Mouse (Mus musculus) adrenal gland, adult 18-20 months (tissue): Measurements from ENCODE around the gene Pdia5. TPM values are rescaled to one million over a fixed set of nuclear protein-coding genes. Genes with fewer than 3 reads are reported as not detected.
A peak's percentile ranks its signal among the peaks of the same experiment; 100 is the strongest.

Experiments used
- DNase-seq, 2 experiments: peaks; one replicate each; pipeline ENCODE4 v3.0.0; 2021 to 2022; ENCODE audit warnings: low spot score in 2 of 2
- long read RNA-seq, 2 experiments: library from polyadenylated mRNA; stranded (forward); transcript quantifications; one replicate each; pipeline ENCODE4 v2.0.0; 2021
- total RNA-seq, 2 experiments: library from RNA; stranded (reverse); gene quantifications; 1 replicate in 1 of 2; 2 replicates in 1 of 2; pipeline ENCODE4 v1.2.3; 2021

The Pdia5 gene
- total RNA-seq = 10 to 100 TPM; 14.7 to 16.5 TPM
- long read RNA-seq, experiment 1, transcript Pdia5-201 (17 exons, 1,809 nt) = major isoform, 16 of 19 reads
- long read RNA-seq, experiment 1, partial matches to known transcripts = 1 of 19 reads
- long read RNA-seq, experiment 1, other reads (novel, unspliced or antisense) = 2 of 19 reads
- long read RNA-seq, experiment 2, transcript Pdia5-201 (17 exons, 1,809 nt) = major isoform, 45 of 51 reads
- long read RNA-seq, experiment 2, partial matches to known transcripts = 2 of 51 reads
- long read RNA-seq, experiment 2, other reads (novel, unspliced or antisense) = 4 of 51 reads

- DNase-seq = peak; percentile 84 to 87
Measured at GRCm38 (mm10) chr16:35490231-35491070, at the start of gene Pdia5. Pdia5 (minus strand) TSS chr16:35490873.

- no peak for DNase-seq
Measured at GRCm38 (mm10) chr16:35539041-35539440, 48.4 kb upstream of the Pdia5 start.

- DNase-seq = no peak
Measured at GRCm38 (mm10) chr16:35537651-35538050, 47.0 kb upstream of the Pdia5 start.

- no peak for DNase-seq
Measured at GRCm38 (mm10) chr16:35534630-35535029, 44.0 kb upstream of the Pdia5 start.

- DNase-seq = no peak
Measured at GRCm38 (mm10) chr16:35524200-35524599, 33.5 kb upstream of the Pdia5 start.

- DNase-seq = no peak
Measured at GRCm38 (mm10) chr16:35519245-35519644, 28.6 kb upstream of the Pdia5 start.

GRCm38 (mm10) chr16:35517976-35518951 lies 27.6 kb upstream of the Pdia5 start:
- peak in 1 of 2 experiments; percentile 15 for DNase-seq

- no peak for DNase-seq
Measured at GRCm38 (mm10) chr16:35515977-35516612, 25.4 kb upstream of the Pdia5 start.

- DNase-seq = no peak
Measured at GRCm38 (mm10) chr16:35509331-35510070, 18.8 kb upstream of the Pdia5 start.

GRCm38 (mm10) chr16:35508581-35508980 lies 17.9 kb upstream of the Pdia5 start:
- no peak for DNase-seq

GRCm38 (mm10) chr16:35505786-35506185 lies 15.1 kb upstream of the Pdia5 start:
- DNase-seq = no peak

GRCm38 (mm10) chr16:35504266-35504665 lies 13.6 kb upstream of the Pdia5 start:
- no peak for DNase-seq

- DNase-seq = no peak
Measured at GRCm38 (mm10) chr16:35502456-35502855, 11.8 kb upstream of the Pdia5 start.

- no peak for DNase-seq
Measured at GRCm38 (mm10) chr16:35501106-35501760, 10.6 kb upstream of the Pdia5 start.

GRCm38 (mm10) chr16:35500342-35500741 lies 9.7 kb upstream of the Pdia5 start:
- DNase-seq = no peak

GRCm38 (mm10) chr16:35489793-35490192 lies 880 bp downstream of the Pdia5 start:
- DNase-seq = no peak

GRCm38 (mm10) chr16:35489066-35489718 lies 1.5 kb downstream of the Pdia5 start:
- no peak for DNase-seq

GRCm38 (mm10) chr16:35487776-35488175 lies 2.9 kb downstream of the Pdia5 start:
- no peak for DNase-seq

GRCm38 (mm10) chr16:35487056-35487455 lies 3.6 kb downstream of the Pdia5 start:
- no peak for DNase-seq
